In genomic region chr8:108536911-108537351, GRCm38 (mm10) we compare ENCODE assay signal across 10 mouse cellular contexts.
DNase-seq lines count a peak whose midpoint lies in the region; ATAC-seq lines count a peak whose summit lies in the region.
"Had no signal": no experiment of that assay in that cellular context is flagged by ENCODE, and none has a peak within 500 bp of the region (broad histone marks: within the 10 kb centered on the region; RNA-seq: fewer than 3 reads in every experiment).

No protein-coding gene starts in this region.

- no peaks in the 10 kb centered on the region for H3K27me3 ChIP-seq in midbrain, embryonic 11.5 days (ENCODE audit: control insufficient read depth, insufficient read depth, low read length)
- no peaks in the 10 kb centered on the region for H3K27me3 ChIP-seq in midbrain, embryonic 10.5 days (ENCODE audit: low read depth, poor library complexity, severe bottlenecking)
- peaks cover 7% of the 10 kb centered on the region; the same call in 1 of the 2 replicates for H3K27me3 ChIP-seq in hindbrain, embryonic 13.5 days
- no peaks in the 10 kb centered on the region for H3K27me3 ChIP-seq in midbrain, embryonic 16.5 days (ENCODE audit: control insufficient read depth, insufficient read depth, low read depth, low read length)

- no peaks in the 10 kb centered on the region for H3K36me3 ChIP-seq in midbrain, embryonic 11.5 days (ENCODE audit: control insufficient read depth, insufficient read depth, low read length)
- no peaks in the 10 kb centered on the region for H3K36me3 ChIP-seq in midbrain, embryonic 10.5 days
- no peaks in the 10 kb centered on the region for H3K36me3 ChIP-seq in hindbrain, embryonic 13.5 days
- H3K36me3 ChIP-seq in midbrain, embryonic 16.5 days (ENCODE audit: control insufficient read depth, insufficient read depth, low read length), result no peaks in the 10 kb centered on the region

- H3K4me2 ChIP-seq in midbrain, embryonic 11.5 days, result no peak overlapping the region
- H3K4me2 ChIP-seq in hindbrain, embryonic 13.5 days, result peak overlapping the region; percentile 56
- H3K4me2 ChIP-seq in midbrain, embryonic 16.5 days (ENCODE audit: low read length), result peak overlapping the region; percentile 62

- H3K4me1 ChIP-seq in midbrain, embryonic 11.5 days (ENCODE audit: control insufficient read depth, insufficient read depth, low read length), result no peaks in the 10 kb centered on the region
- peaks cover 7% of the 10 kb centered on the region; the same call in 1 of the 2 replicates for H3K4me1 ChIP-seq in midbrain, embryonic 10.5 days
- H3K4me1 ChIP-seq in hindbrain, embryonic 13.5 days (replicated peaks), result peaks cover 46% of the 10 kb centered on the region
- peaks cover 16% of the 10 kb centered on the region for H3K4me1 ChIP-seq in midbrain, embryonic 16.5 days (ENCODE audit: control insufficient read depth, insufficient read depth, low read length)

- 79% methylated on average over 15 of the region's 15 CpGs for WGBS in midbrain, embryonic 11.5 days
- 91% methylated on average over 15 of the region's 15 CpGs for WGBS in midbrain, embryonic 10.5 days
- 40% methylated on average over 15 of the region's 15 CpGs for WGBS in hindbrain, embryonic 13.5 days
- 34% methylated on average over 15 of the region's 15 CpGs for WGBS in midbrain, embryonic 16.5 days

- H3K4me3 ChIP-seq in midbrain, embryonic 11.5 days (ENCODE audit: low read depth, low read length), result no peak overlapping the region
- H3K4me3 ChIP-seq in midbrain, embryonic 10.5 days, result no peak overlapping the region
- H3K4me3 ChIP-seq in hindbrain, embryonic 13.5 days, result peak overlapping the region; percentile 37
- H3K4me3 ChIP-seq in midbrain, embryonic 16.5 days (ENCODE audit: low read depth, low read length), result peak overlapping the region; percentile 36

- no peak overlapping the region for H3K9ac ChIP-seq in midbrain, embryonic 11.5 days (ENCODE audit: low read length)
- peak overlapping the region; percentile 66 for H3K9ac ChIP-seq in hindbrain, embryonic 13.5 days
- H3K9ac ChIP-seq in midbrain, embryonic 16.5 days (ENCODE audit: low read depth, low read length), result peak overlapping the region; percentile 49

- no peak overlapping the region for H3K27ac ChIP-seq in midbrain, embryonic 11.5 days (ENCODE audit: low read depth, low read length)
- no peak overlapping the region for H3K27ac ChIP-seq in midbrain, embryonic 10.5 days (replicated peaks)
- peak overlapping the region; percentile 88 for H3K27ac ChIP-seq in hindbrain, embryonic 13.5 days
- H3K27ac ChIP-seq in midbrain, embryonic 16.5 days (ENCODE audit: low read length), result peak overlapping the region; percentile 84

- peak; percentile 60 for DNase-seq in midbrain, embryonic 11.5 days (ENCODE audit: low spot score, missing footprints)
- no peak for DNase-seq in midbrain, embryonic 10.5 days (ENCODE audit: low spot score)
- DNase-seq in telencephalon, adult 2 months (ENCODE audit: low read depth, low spot score), result peak; percentile 42
- no peak for DNase-seq in B cell, adult 2 months
- DNase-seq in heart, adult 9 months (ENCODE audit: low spot score in 2 of 2), result no peak
- DNase-seq in spleen, postnatal 4 days (ENCODE audit: low spot score in 2 of 2), result no peak
- DNase-seq: kidney, postnatal 14 days; spleen, adult 18-20 months had no signal

- H3K9me3 ChIP-seq in midbrain, embryonic 11.5 days (ENCODE audit: control insufficient read depth, low read length), result no peaks in the 10 kb centered on the region
- no peaks in the 10 kb centered on the region for H3K9me3 ChIP-seq in midbrain, embryonic 10.5 days (replicated peaks)
- H3K9me3 ChIP-seq in hindbrain, embryonic 13.5 days, result no peaks in the 10 kb centered on the region
- H3K9me3 ChIP-seq in midbrain, embryonic 16.5 days (replicated peaks; ENCODE audit: control insufficient read depth, low read length, poor library complexity, severe bottlenecking), result no peaks in the 10 kb centered on the region

- no peak for ATAC-seq in midbrain, embryonic 11.5 days (ENCODE audit: low FRiP score)
- ATAC-seq in hindbrain, embryonic 13.5 days (ENCODE audit: low FRiP score), result no peak
- ATAC-seq in midbrain, embryonic 16.5 days, result no peak

Comparison
In these comparisons a context has a peak if more than half of its experiments do, and no peak if none do; other contexts are left out.
1. DNase-seq: peak in midbrain, embryonic 11.5 days (single experiment) and telencephalon, adult 2 months (single experiment); none in midbrain, embryonic 10.5 days (single experiment), B cell, adult 2 months (0 of 2), heart, adult 9 months (0 of 2) and spleen, postnatal 4 days (0 of 2).
2. H3K27ac ChIP-seq: peak in hindbrain, embryonic 13.5 days (single experiment) and midbrain, embryonic 16.5 days (single experiment); none in midbrain, embryonic 11.5 days (single experiment) and midbrain, embryonic 10.5 days (single experiment).
3. H3K4me3 ChIP-seq: peak in hindbrain, embryonic 13.5 days (single experiment) and midbrain, embryonic 16.5 days (single experiment); none in midbrain, embryonic 11.5 days (single experiment) and midbrain, embryonic 10.5 days (single experiment).